Mouse (Mus musculus): ENCODE measurements around the gene 1700034J05Rik. TPM values are rescaled to one million over a fixed set of nuclear protein-coding genes. Genes with fewer than 3 reads are reported as not detected.

The 1700034J05Rik gene
- polyA plus RNA-seq, 2 experiments = 0.56 TPM; not detected in 1

DNA sequence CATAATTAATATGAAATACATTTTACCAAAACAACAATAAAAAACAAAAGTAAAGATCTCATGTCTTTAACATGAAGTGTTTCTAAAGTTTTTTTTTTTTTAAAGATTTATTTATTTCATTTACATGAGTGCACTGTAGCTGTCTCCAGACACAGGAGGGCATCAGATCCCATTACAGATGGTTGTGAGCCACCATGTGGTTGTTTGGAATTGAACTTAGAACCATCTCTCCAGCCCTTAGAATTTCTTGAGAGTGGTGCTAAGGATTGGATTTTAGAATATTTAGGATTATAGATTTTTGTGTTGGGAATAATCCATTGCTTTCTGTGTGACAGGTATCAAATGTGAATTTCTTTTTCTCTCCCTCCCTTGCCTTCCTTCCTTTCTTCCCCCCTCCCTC, 10.2 kb downstream of the 1700034J05Rik start:
- H3K27me3 ChIP-seq (ENCODE audit: control insufficient read depth, insufficient read depth, low read length) = no peaks in the 10 kb centered on the region
- TF ChIP-seq POLR2A (IDR thresholded peaks at IDR 0.05; ENCODE audit: borderline replicate concordance, extremely low read depth, insufficient read depth, insufficient read length) = no peak
- DNase-seq (ENCODE audit: low spot score) (no peak), ATAC-seq (ENCODE audit: low FRiP score, low read depth) (no peak)
- H3K4me1 ChIP-seq (ENCODE audit: control insufficient read depth, insufficient read depth, low read length) = peaks cover 23% of the 10 kb centered on the region
- peaks cover 7% of the 10 kb centered on the region; the same call in 1 of the 2 replicates for H3K36me3 ChIP-seq (ENCODE audit: control insufficient read depth, insufficient read depth, low read length)
- no peak overlapping the region for H3K9ac ChIP-seq (ENCODE audit: low read depth, low read length, severe bottlenecking)
- H3K9me3 ChIP-seq (ENCODE audit: control insufficient read depth, low read length) = no peaks in the 10 kb centered on the region
- H3K4me2 ChIP-seq (replicated peaks; ENCODE audit: low read depth, low read length, severe bottlenecking) = no peak overlapping the region
- no peak overlapping the region for H3K27ac ChIP-seq (replicated peaks; ENCODE audit: low read depth, low read length)
- no peak overlapping the region for H3K4me3 ChIP-seq (replicated peaks; ENCODE audit: low read length)

DNA sequence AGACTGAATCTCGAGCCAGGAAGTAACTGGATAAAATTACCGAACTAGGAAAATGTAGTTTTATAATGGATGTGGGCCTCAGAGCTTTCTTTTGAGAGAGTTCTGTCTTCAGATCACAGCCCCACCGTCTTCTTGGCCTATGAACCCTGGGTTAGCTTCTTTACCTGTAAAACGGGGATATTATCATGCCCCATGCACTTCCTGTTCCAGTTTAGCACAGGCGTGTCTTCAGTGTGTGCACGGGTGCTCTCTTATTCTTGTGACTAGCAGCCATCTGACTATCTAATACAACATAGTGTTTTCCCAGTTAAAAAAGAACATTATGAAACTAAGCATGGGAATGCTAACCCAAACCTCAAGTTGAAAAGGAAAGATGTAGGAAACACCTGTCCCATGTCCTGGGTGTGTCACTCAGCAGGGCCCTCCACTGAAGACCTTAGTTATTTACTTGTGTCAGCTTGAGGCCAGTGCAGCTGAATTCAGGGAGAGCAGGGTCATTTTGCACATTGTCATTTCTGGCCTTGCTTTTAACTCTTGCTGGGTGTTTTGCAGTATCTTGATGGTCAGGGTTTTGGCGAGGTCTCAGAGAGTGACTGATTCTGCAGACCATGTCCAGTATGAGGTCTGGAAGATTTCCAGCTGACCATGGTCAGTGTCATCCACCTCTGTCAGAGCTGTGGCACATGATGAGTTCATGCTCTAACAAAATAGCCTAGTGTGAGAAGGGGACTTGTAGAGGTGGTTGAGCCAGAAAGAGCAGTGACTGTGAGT, 12.5 kb downstream of the 1700034J05Rik start:
- 70% methylated on average over 7 of the region's 7 CpGs for whole genome bisulfite sequencing
- DNase-seq (ENCODE audit: low spot score) = no peak
- ATAC-seq (ENCODE audit: low FRiP score, low read depth) = no peak
- no peak for TF ChIP-seq POLR2A (IDR thresholded peaks at IDR 0.05; ENCODE audit: borderline replicate concordance, extremely low read depth, insufficient read depth, insufficient read length)
- no peaks in the 10 kb centered on the region for H3K27me3 ChIP-seq (ENCODE audit: control insufficient read depth, insufficient read depth, low read length)
- H3K4me1 ChIP-seq (ENCODE audit: control insufficient read depth, insufficient read depth, low read length) = peaks cover 9% of the 10 kb centered on the region
- H3K9ac ChIP-seq (ENCODE audit: low read depth, low read length, severe bottlenecking) = no peak overlapping the region
- H3K36me3 ChIP-seq (ENCODE audit: control insufficient read depth, insufficient read depth, low read length) = peaks cover 7% of the 10 kb centered on the region; the same call in 1 of the 2 replicates
- H3K4me2 ChIP-seq (replicated peaks; ENCODE audit: low read depth, low read length, severe bottlenecking) = no peak overlapping the region
- H3K4me3 ChIP-seq (replicated peaks; ENCODE audit: low read length) = no peak overlapping the region
- no peaks in the 10 kb centered on the region for H3K9me3 ChIP-seq (ENCODE audit: control insufficient read depth, low read length)
- no peak overlapping the region for H3K27ac ChIP-seq (replicated peaks; ENCODE audit: low read depth, low read length)

DNA sequence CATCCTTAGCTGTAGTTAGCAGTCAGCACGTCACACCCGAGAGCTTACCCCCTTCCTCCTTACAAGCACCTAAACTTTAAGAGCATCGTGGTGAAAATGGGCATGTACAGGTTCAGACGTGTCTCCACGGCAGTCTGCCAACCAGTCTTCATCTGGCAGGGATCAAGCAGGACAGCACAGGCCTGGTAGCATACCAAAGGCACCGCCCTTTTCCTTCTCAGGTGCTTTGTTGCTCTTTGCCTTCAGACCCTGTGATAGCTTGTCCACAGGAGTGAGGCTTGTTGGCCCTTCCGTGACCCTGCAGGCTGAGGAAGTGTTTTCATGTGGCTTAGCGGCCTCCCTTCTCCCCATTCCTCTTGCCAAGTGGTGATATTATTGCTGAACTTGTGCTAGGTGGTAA, 15.2 kb downstream of the 1700034J05Rik start:
- ATAC-seq (ENCODE audit: low FRiP score, low read depth) = no peak
- no peak for TF ChIP-seq POLR2A (IDR thresholded peaks at IDR 0.05; ENCODE audit: borderline replicate concordance, extremely low read depth, insufficient read depth, insufficient read length)
- Histone ChIP-seq H3K9ac (ENCODE audit: low read depth, low read length, severe bottlenecking) (no peak overlapping the region), H3K27ac (replicated peaks; ENCODE audit: low read depth, low read length) (no peak overlapping the region), H3K36me3 (ENCODE audit: control insufficient read depth, insufficient read depth, low read length) (peaks cover 7% of the 10 kb centered on the region; the same call in 1 of the 2 replicates), H3K9me3 (ENCODE audit: control insufficient read depth, low read length) (no peaks in the 10 kb centered on the region), H3K4me2 (replicated peaks; ENCODE audit: low read depth, low read length, severe bottlenecking) (no peak overlapping the region), H3K27me3 (ENCODE audit: control insufficient read depth, insufficient read depth, low read length) (no peaks in the 10 kb centered on the region), H3K4me1 (ENCODE audit: control insufficient read depth, insufficient read depth, low read length) (no peaks in the 10 kb centered on the region), H3K4me3 (replicated peaks; ENCODE audit: low read length) (no peak overlapping the region)
- 69% methylated on average over 8 of the region's 8 CpGs for WGBS
- DNase-seq (ENCODE audit: low spot score) = peak; percentile 53

DNA sequence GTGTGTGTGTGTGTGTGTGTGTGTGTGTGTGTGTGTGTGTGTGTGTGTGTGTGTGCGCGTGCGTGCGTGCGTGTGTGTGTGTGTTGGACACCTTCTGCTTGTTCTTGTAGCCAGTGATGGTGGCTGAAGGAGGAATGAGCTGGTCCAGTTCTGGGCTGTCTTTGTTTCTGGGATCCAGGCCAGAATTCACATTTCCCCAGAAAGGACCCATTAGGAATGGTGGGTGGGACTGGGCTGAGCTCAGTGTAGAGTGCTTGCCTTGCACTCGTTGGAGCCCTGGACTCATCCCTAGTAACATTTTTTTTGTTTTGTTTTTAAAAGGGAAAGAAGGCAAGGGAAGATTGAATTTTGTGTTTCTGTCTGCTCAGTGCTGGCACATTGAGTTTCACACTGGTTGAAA, 18.3 kb downstream of the 1700034J05Rik start:
- no peak for ATAC-seq (ENCODE audit: low FRiP score, low read depth)

DNA sequence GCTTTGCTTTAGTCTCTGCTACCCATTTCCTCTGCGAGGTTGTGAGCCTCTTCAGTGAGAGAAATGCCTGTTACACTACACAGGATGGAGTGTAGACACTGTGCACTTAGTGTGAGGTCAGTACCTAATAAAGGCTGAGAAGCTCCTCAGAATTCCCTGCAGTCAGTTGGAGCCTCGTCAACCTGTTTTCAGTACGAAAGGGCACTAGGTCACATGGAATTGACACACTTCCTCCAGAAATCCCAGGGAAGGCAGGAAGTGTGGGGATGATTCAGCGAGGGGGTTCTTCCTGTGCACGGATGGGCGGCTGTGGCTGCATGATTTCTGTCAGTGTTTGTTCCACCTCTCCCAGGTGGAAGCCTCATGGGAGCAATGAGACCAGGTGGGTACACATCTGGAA, 21.1 kb downstream of the 1700034J05Rik start:
- Histone ChIP-seq H3K4me2 (replicated peaks; ENCODE audit: low read depth, low read length, severe bottlenecking) (no peak overlapping the region), H3K4me3 (replicated peaks; ENCODE audit: low read length) (no peak overlapping the region), H3K27me3 (ENCODE audit: control insufficient read depth, insufficient read depth, low read length) (no peaks in the 10 kb centered on the region), H3K4me1 (ENCODE audit: control insufficient read depth, insufficient read depth, low read length) (peaks cover 11% of the 10 kb centered on the region), H3K27ac (replicated peaks; ENCODE audit: low read depth, low read length) (no peak overlapping the region), H3K9me3 (ENCODE audit: control insufficient read depth, low read length) (no peaks in the 10 kb centered on the region), H3K36me3 (ENCODE audit: control insufficient read depth, insufficient read depth, low read length) (no peaks in the 10 kb centered on the region), H3K9ac (ENCODE audit: low read depth, low read length, severe bottlenecking) (no peak overlapping the region)
- 31% methylated on average over 6 of the region's 6 CpGs for WGBS
- TF ChIP-seq POLR2A (IDR thresholded peaks at IDR 0.05; ENCODE audit: borderline replicate concordance, extremely low read depth, insufficient read depth, insufficient read length) = no peak
- no peak for DNase-seq (ENCODE audit: low spot score)
- ATAC-seq (ENCODE audit: low FRiP score, low read depth) = no peak

More for the DNA sequence above, 18.3 kb downstream of the 1700034J05Rik start:
- no peak for TF ChIP-seq POLR2A (IDR thresholded peaks at IDR 0.05; ENCODE audit: borderline replicate concordance, extremely low read depth, insufficient read depth, insufficient read length)
- WGBS = 72% methylated on average over 6 of the region's 6 CpGs
- Histone ChIP-seq H3K4me1 (ENCODE audit: control insufficient read depth, insufficient read depth, low read length) (peaks cover 11% of the 10 kb centered on the region), H3K36me3 (ENCODE audit: control insufficient read depth, insufficient read depth, low read length) (peaks cover 7% of the 10 kb centered on the region; the same call in 1 of the 2 replicates), H3K27me3 (ENCODE audit: control insufficient read depth, insufficient read depth, low read length) (no peaks in the 10 kb centered on the region), H3K9ac (ENCODE audit: low read depth, low read length, severe bottlenecking) (no peak overlapping the region), H3K4me2 (replicated peaks; ENCODE audit: low read depth, low read length, severe bottlenecking) (no peak overlapping the region), H3K4me3 (replicated peaks; ENCODE audit: low read length) (no peak overlapping the region), H3K9me3 (ENCODE audit: control insufficient read depth, low read length) (no peaks in the 10 kb centered on the region), H3K27ac (replicated peaks; ENCODE audit: low read depth, low read length) (no peak overlapping the region)
- DNase-seq (ENCODE audit: low spot score) = peak; percentile 59
